Mouse (Mus musculus) kidney, embryonic 14.5 days (tissue): Measurements from ENCODE around the gene Itga4. TPM values are rescaled to one million over a fixed set of nuclear protein-coding genes. Genes with fewer than 3 reads are reported as not detected.

Experiments used
- ATAC-seq: fragments of 200-750 bp; cut with Nextera tagmentation; 2 replicates; pipeline ENCODE4 v1.8.0; 2017; ENCODE audit warnings: moderate number of reproducible peaks, mild to moderate bottlenecking, moderate TSS enrichment, moderate library complexity; ENCODE audit not compliant: low FRiP score, low TSS enrichment
- H3K27ac ChIP-seq: fragments of 300-500 bp; sonication (generic); 2 replicates; pipeline ENCODE4 v1.5.1; 2014; ENCODE audit warnings: low read depth, mild to moderate bottlenecking, low read length, moderate library complexity, mixed read lengths
- H3K27me3 ChIP-seq: fragments of 300-500 bp; sonication (generic); 2 replicates; pipeline ENCODE4 v1.6.1; 2014; ENCODE audit warnings: mild to moderate bottlenecking, low read length; ENCODE audit not compliant: control insufficient read depth, insufficient read depth
- H3K36me3 ChIP-seq: fragments of 300-500 bp; sonication (generic); 2 replicates; pipeline ENCODE4 v1.6.1; 2014; ENCODE audit warnings: low read length, mixed read lengths; ENCODE audit not compliant: control insufficient read depth, insufficient read depth
- H3K4me1 ChIP-seq: fragments of 300-500 bp; sonication (generic); 2 replicates; pipeline ENCODE4 v1.6.1; 2014; ENCODE audit warnings: low read length, mixed read lengths; ENCODE audit not compliant: control insufficient read depth, insufficient read depth
- H3K4me2 ChIP-seq: fragments of 300-500 bp; sonication (generic); replicated peaks from 2 replicates; pipeline ENCODE4 v1.6.1; 2014; ENCODE audit warnings: low read depth, mild to moderate bottlenecking, low read length
- H3K4me3 ChIP-seq: fragments of 300-500 bp; sonication (generic); 2 replicates; pipeline ENCODE4 v1.5.1; 2014; ENCODE audit warnings: mild to moderate bottlenecking, low read length
- H3K9ac ChIP-seq: fragments of 300-500 bp; sonication (generic); 2 replicates; pipeline ENCODE4 v1.6.1; 2014; ENCODE audit warnings: low read depth, mild to moderate bottlenecking, low read length, moderate library complexity
- H3K9me3 ChIP-seq: fragments of 300-500 bp; sonication (generic); 2 replicates; pipeline ENCODE4 v1.6.1; 2016; ENCODE audit warnings: low read length; ENCODE audit not compliant: control insufficient read depth
- WGBS: fragments of 180-500 bp; shearing (Covaris S2); extraction: QIAGEN DNeasy Blood & Tissue Kit; methylation state at CpG from one replicate; pipeline ENCODE4 v1.1.7; 2014; 5-methylcytosine and 5-hydroxymethylcytosine counted together
- polyA plus RNA-seq: library from polyadenylated mRNA; unstranded; fragments of >200 nt; fragmentation: Nextera tagmentation; extraction: Ambion mirVana; gene quantifications from 2 replicates; pipeline ENCODE4 v1.2.1, GENCODE M21; 2014

Itga4 gene
- polyA plus RNA-seq, 1 experiment from 2014 or later, result 7.9 TPM

DNA sequence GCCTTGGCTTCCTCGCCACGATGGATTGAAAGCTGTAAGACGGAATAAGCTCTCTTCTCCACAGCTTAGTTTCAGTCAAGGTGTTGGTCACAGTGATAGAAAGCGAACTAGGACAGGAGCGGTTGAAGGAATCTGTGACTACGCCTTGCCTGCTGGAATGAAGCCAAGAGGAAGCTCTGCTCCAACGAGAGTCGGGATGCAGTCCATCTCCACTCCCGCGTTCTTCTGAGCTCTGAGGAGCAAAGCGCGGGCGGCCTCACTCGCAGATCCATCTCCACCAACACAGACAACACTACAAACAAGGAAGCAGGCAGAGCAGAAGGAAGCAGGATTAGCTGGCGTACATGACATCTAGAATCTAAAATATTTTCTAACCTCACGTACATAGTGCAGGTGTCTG is 99.5 kb downstream of the Itga4 start:
- H3K9ac ChIP-seq, result no peak overlapping the region
- ATAC-seq, result no peak

DNA sequence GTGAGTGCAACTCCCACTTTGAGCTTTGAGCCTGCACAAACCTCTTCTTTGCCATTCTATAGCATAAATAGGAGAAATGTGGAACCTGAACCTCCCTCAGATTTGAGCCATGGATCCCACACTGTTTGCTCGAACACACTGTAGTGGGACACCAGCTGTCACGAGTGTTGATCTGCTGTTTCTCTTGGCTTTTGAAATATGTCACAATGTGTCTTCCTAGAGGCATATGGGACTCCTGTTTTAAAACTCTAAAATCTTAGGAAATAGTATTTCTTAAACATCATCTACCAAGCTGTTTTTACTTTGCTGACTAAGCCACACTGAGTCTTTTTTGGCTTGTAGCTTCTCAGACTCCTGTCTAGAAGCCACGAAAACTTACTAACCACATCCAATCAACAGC is 102.6 kb downstream of the Itga4 start:
- 87% methylated on average over 3 of the region's 3 CpGs for WGBS
- no peak for ATAC-seq
- no peak overlapping the region for H3K4me3 ChIP-seq
- no peak overlapping the region for H3K27ac ChIP-seq
- H3K9me3 ChIP-seq, result no peaks in the 10 kb centered on the region
- H3K36me3 ChIP-seq, result no peaks in the 10 kb centered on the region
- no peaks in the 10 kb centered on the region for H3K4me1 ChIP-seq
- H3K27me3 ChIP-seq, result no peaks in the 10 kb centered on the region
- no peak overlapping the region for H3K9ac ChIP-seq
- H3K4me2 ChIP-seq, result no peak overlapping the region

More for the DNA sequence above, 99.5 kb downstream of the Itga4 start:
- H3K4me1 ChIP-seq, result no peaks in the 10 kb centered on the region
- H3K36me3 ChIP-seq, result no peaks in the 10 kb centered on the region
- WGBS, result 91% methylated on average over 16 of the region's 16 CpGs
- no peaks in the 10 kb centered on the region for H3K9me3 ChIP-seq
- H3K27me3 ChIP-seq, result no peaks in the 10 kb centered on the region
- H3K27ac ChIP-seq, result no peak overlapping the region
- H3K4me3 ChIP-seq, result no peak overlapping the region
- no peak overlapping the region for H3K4me2 ChIP-seq

DNA sequence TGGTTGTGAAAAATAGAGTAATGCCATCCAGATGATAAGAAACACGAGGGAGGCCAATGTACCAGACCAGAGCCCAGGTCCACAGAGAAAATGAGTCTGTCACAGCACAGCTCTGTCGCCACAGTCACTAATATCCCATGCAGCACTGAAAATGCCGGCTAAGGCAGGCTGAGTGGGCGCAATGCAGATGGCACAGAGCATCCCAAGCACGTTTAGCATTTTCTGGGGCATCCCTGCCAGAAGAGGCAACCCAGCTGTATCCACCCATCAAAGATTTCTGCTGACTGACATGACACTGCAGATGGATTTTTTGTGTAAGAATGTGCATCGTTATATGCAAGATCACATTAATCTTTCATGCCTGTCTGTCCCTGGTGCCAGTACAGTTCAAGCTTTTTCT is 106.8 kb downstream of the Itga4 start:
- Histone ChIP-seq H3K27ac (no peak overlapping the region), H3K36me3 (no peaks in the 10 kb centered on the region), H3K27me3 (no peaks in the 10 kb centered on the region), H3K4me1 (no peaks in the 10 kb centered on the region), H3K9ac (no peak overlapping the region), H3K4me2 (no peak overlapping the region), H3K4me3 (no peak overlapping the region), H3K9me3 (no peaks in the 10 kb centered on the region)
- no peak for ATAC-seq
- 75% methylated on average over 6 of the region's 6 CpGs for WGBS

DNA sequence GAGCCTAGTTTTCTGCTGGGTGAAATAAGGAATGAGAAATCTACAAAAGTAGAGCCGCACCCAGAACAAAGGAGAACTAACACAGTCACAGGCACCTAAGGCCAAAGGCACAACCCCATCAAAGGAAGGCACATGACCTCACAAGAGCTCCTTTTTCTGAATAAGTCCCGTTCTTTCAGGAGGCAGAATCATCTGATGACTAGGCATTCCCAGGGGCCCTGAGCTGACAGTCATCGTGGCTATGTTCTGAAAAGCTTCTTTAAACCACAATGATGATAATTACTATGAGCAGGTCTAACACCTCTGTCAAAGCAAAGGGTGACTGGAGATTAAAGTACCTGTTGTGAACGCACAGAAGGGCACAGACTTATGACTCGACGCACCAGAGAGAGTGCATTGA is 108.7 kb downstream of the Itga4 start:
- H3K9me3 ChIP-seq, result no peaks in the 10 kb centered on the region
- H3K4me2 ChIP-seq, result no peak overlapping the region
- H3K36me3 ChIP-seq, result no peaks in the 10 kb centered on the region
- no peaks in the 10 kb centered on the region for H3K27me3 ChIP-seq
- H3K4me1 ChIP-seq, result no peaks in the 10 kb centered on the region
- WGBS, result 78% methylated on average over 6 of the region's 6 CpGs
- no peak for ATAC-seq
- H3K9ac ChIP-seq, result no peak overlapping the region
- H3K4me3 ChIP-seq, result no peak overlapping the region
- no peak overlapping the region for H3K27ac ChIP-seq

DNA sequence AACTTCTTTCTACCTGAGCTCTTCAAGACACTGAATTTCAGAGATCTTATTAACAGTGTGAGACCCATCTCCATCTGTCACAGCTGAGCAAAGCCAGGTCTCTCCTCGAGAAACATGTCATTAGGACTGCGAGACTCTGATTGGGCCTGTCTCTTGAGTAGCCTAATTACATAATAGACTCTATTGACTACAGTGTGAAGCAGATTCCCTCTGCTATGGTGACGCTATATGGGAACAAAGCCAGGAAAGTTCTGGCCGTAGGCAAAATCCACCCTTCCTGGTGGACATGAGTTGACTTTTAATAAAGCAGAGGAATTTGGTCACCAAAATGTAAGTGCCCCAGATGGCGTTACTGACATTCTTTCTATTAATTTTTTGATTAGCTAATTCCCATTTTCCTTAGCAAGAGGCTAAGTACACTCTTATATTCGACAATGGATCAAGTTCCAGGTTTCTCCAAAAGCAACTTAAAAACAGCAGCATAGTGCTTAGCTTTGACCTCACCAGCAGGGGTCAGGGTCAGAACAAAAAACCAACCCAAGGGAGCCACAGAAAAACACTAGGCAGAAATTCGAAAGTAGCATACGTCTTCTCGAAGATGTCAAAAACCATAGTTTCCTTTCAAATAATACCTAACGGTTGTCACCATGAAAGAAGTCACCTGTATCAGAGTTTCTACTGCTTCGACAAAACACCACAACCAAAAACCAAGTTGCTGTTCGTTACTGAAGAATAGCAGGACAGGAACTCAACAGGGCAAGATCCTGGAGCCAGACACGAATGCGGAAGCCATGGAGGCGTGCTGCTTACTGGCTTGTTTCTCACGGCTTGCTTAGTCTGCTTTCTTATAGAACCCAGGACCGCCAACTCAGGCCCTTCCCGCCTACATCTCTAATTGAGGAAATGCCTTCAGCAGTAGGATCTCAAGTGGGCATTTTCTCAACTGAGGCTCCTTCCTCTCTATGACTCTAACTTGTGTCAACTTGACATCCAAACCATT is 112.5 kb downstream of the Itga4 start:
- H3K4me2 ChIP-seq, result no peak overlapping the region
- no peaks in the 10 kb centered on the region for H3K9me3 ChIP-seq
- no peaks in the 10 kb centered on the region for H3K4me1 ChIP-seq
- no peaks in the 10 kb centered on the region for H3K36me3 ChIP-seq
- H3K27ac ChIP-seq, result no peak overlapping the region
- H3K9ac ChIP-seq, result no peak overlapping the region
- no peaks in the 10 kb centered on the region for H3K27me3 ChIP-seq
- H3K4me3 ChIP-seq, result no peak overlapping the region
- WGBS, result 79% methylated on average over 18 of the region's 18 CpGs
- no peak for ATAC-seq

DNA sequence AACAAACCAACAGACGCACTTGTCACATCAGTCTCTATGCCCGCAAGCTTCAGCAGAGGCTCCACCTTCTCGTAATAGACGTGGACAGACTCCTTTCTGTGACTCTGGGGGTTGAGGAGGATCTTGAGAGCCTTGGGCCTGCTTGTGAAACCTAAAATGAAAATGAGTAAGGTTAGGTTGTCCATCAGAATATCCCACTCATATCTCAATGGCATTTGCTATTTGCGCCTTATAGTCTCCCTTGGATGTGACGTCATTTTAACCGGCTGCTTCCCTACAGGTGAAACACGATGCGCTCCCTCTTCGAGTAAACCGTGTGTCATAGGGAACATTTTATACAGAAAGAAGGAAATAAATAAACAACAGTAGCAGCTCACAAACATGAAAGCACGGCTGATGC is 113.4 kb downstream of the Itga4 start:
- ATAC-seq, result no peak
- Histone ChIP-seq H3K36me3 (no peaks in the 10 kb centered on the region), H3K4me1 (no peaks in the 10 kb centered on the region), H3K9ac (no peak overlapping the region), H3K27me3 (no peaks in the 10 kb centered on the region), H3K4me2 (no peak overlapping the region), H3K27ac (no peak overlapping the region), H3K4me3 (no peak overlapping the region), H3K9me3 (no peaks in the 10 kb centered on the region)
- WGBS, result 79% methylated on average over 12 of the region's 12 CpGs

DNA sequence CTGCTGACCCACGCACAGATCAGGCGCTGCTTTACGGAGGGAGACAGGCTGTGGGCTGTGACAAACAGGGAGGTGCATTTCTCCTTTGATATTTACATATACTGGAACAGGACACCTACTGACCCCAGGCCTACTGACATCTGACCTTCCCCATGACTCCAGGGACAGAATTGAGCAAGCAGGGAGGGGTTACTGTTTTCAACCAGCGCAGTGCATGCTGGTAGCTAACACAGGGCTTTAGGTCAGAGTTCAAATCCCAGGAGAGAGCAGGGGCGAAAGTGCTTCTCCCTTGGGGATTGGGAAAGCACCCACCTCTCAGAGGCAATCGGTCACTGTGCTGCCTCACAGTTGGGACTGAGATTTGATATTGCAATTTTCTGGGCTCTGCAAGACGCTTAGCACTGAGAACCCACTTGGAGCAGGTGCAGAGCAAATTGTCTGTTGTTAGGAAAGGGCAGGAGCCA is 113.9 kb downstream of the Itga4 start:
- Histone ChIP-seq H3K4me2 (no peak overlapping the region), H3K9ac (no peak overlapping the region), H3K36me3 (no peaks in the 10 kb centered on the region), H3K9me3 (no peaks in the 10 kb centered on the region), H3K4me3 (no peak overlapping the region), H3K4me1 (no peaks in the 10 kb centered on the region), H3K27ac (no peak overlapping the region), H3K27me3 (no peaks in the 10 kb centered on the region)
- no peak for ATAC-seq
- 54% methylated on average over 7 of the region's 7 CpGs for whole genome bisulfite sequencing

DNA sequence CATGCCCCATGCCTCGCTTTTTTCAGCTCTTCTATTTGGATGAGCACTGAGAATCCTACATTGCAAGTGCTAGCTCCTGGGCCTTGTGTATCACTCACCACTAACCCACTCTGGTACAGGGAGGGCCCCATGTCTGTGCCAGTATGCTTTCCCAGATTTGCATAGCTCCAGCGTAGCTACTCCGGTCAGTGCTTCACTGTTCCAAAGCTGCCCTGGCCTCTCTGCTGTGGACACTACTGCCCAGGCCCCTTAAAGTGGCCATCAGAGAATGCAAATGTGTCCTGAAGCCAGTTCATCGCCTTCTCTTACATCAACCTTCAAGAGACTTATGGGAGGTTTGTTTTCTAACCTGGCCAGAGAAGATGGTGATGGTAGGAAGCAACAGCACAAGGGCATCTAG is 114.7 kb downstream of the Itga4 start:
- Histone ChIP-seq H3K4me1 (no peaks in the 10 kb centered on the region), H3K27ac (no peak overlapping the region)
- ATAC-seq, result no peak

DNA sequence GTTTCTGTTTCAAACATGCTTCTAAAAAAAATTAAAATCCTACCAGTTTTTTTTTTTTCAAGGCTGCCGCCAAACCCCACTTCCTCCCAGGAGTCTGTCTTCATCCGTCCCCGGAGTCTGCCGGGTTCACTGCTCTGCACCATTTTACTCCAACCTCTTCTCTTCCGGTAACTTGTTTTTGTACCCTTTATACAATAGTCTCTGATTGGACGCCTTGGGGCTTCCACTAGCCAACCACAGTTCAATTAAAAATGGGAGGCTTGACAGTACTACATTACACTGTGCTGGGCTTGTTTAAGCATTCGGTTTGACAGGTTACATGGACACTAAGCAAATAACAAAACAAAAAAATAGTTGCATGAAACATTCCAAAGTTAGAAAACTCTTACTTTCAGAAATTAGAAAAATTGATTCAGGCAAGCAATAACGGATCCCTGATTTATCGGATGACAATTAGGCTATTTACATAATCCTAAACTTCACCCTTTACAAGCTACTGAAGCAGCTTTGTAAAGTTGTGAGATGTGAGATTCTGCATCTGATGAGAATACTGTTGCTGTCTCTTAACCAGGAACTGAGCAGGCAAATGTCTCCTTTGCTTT is 115.6 kb downstream of the Itga4 start:
- Histone ChIP-seq H3K9me3 (no peaks in the 10 kb centered on the region), H3K27me3 (no peaks in the 10 kb centered on the region), H3K4me1 (no peaks in the 10 kb centered on the region), H3K4me3 (no peak overlapping the region), H3K4me2 (no peak overlapping the region), H3K9ac (no peak overlapping the region), H3K36me3 (no peaks in the 10 kb centered on the region), H3K27ac (no peak overlapping the region)
- WGBS, result 81% methylated on average over 9 of the region's 9 CpGs
- no peak for ATAC-seq

More for the DNA sequence above, 114.7 kb downstream of the Itga4 start:
- WGBS, result 73% methylated on average over 4 of the region's 4 CpGs
- H3K9me3 ChIP-seq, result no peaks in the 10 kb centered on the region
- no peak overlapping the region for H3K4me2 ChIP-seq
- no peaks in the 10 kb centered on the region for H3K27me3 ChIP-seq
- H3K9ac ChIP-seq, result no peak overlapping the region
- H3K36me3 ChIP-seq, result no peaks in the 10 kb centered on the region
- no peak overlapping the region for H3K4me3 ChIP-seq
